Mouse (Mus musculus): ENCODE results near the gene Itih5. TPM values are rescaled to one million over a fixed set of nuclear protein-coding genes. Genes with fewer than 3 reads are reported as not detected.

Itih5 gene
- total RNA-seq (2021), result 1 to 10 TPM; 7.8 TPM

- peak; percentile 49 for DNase-seq
- intact Hi-C loops (cut with DNase I), result no loop called here
Observed at GRCm38 (mm10) chr2:10153201-10154075, at the start of gene Itih5. Gene Itih5 (plus strand): TSS chr2:10153571.

GRCm38 (mm10) chr2:10108535-10109189 is 44.7 kb upstream of the Itih5 start:
- intact Hi-C loops (cut with DNase I), result no loop called here
- DNase-seq, result no peak

GRCm38 (mm10) chr2:10118751-10119150 is 34.6 kb upstream of the Itih5 start:
- DNase-seq, result no peak
- intact Hi-C loops (cut with DNase I), result no loop called here

- intact Hi-C loops (cut with DNase I), result no loop called here
- no peak for DNase-seq
Observed at GRCm38 (mm10) chr2:10119276-10119675, 34.1 kb upstream of the Itih5 start.

- intact Hi-C loops (cut with DNase I), result no loop called here
- no peak for DNase-seq
Observed at GRCm38 (mm10) chr2:10121826-10122225, 31.5 kb upstream of the Itih5 start.

- DNase-seq, result no peak
- intact Hi-C loops (cut with DNase I), result no loop called here
Observed at GRCm38 (mm10) chr2:10126122-10126521, 27.2 kb upstream of the Itih5 start.

GRCm38 (mm10) chr2:10127471-10127870 is 25.9 kb upstream of the Itih5 start:
- no peak for DNase-seq
- intact Hi-C loops (cut with DNase I), result no loop called here

GRCm38 (mm10) chr2:10128571-10128970 is 24.8 kb upstream of the Itih5 start:
- no peak for DNase-seq
- intact Hi-C loops (cut with DNase I), result no loop called here

- no peak for DNase-seq
- intact Hi-C loops (cut with DNase I), result no loop called here
Observed at GRCm38 (mm10) chr2:10130341-10130990, 22.9 kb upstream of the Itih5 start.

GRCm38 (mm10) chr2:10131296-10131695 is 22.1 kb upstream of the Itih5 start, which contains the start of gene Itih2:
Gene Itih2 (minus strand): TSS chr2:10131396.
- intact Hi-C loops (cut with DNase I), result no loop called here
- DNase-seq, result no peak

GRCm38 (mm10) chr2:10132128-10132527 is 21.2 kb upstream of the Itih5 start:
- no peak for DNase-seq
- intact Hi-C loops (cut with DNase I), result no loop called here

- DNase-seq, result no peak
- intact Hi-C loops (cut with DNase I), result no loop called here
Observed at GRCm38 (mm10) chr2:10133941-10134340, 19.4 kb upstream of the Itih5 start.

- no peak for DNase-seq
- intact Hi-C loops (cut with DNase I), result no loop called here
Observed at GRCm38 (mm10) chr2:10137320-10137719, 16.1 kb upstream of the Itih5 start.

- DNase-seq, result no peak
- intact Hi-C loops (cut with DNase I), result no loop called here
Observed at GRCm38 (mm10) chr2:10140456-10140855, 12.9 kb upstream of the Itih5 start.

GRCm38 (mm10) chr2:10142472-10143454 is 10.6 kb upstream of the Itih5 start:
- intact Hi-C loops (cut with DNase I), result no loop called here
- peak; percentile 81 for DNase-seq

- no peak for DNase-seq
- intact Hi-C loops (cut with DNase I), result no loop called here
Observed at GRCm38 (mm10) chr2:10145514-10145913, 7.9 kb upstream of the Itih5 start.

GRCm38 (mm10) chr2:10147176-10147575 is 6.2 kb upstream of the Itih5 start:
- intact Hi-C loops (cut with DNase I), result no loop called here
- no peak for DNase-seq

- DNase-seq, result no peak
- intact Hi-C loops (cut with DNase I), result no loop called here
Observed at GRCm38 (mm10) chr2:10152590-10152989, 781 bp upstream of the Itih5 start.

GRCm38 (mm10) chr2:10157184-10157583 is 3.8 kb downstream of the Itih5 start:
- no peak for DNase-seq
- intact Hi-C loops (cut with DNase I), result no loop called here

GRCm38 (mm10) chr2:10162011-10162410 is 8.6 kb downstream of the Itih5 start:
- intact Hi-C loops (cut with DNase I), result no loop called here
- DNase-seq, result no peak
